Mouse (Mus musculus): ENCODE results near the gene Card19. TPM values are rescaled to one million over a fixed set of nuclear protein-coding genes. Genes with fewer than 3 reads are reported as not detected.

Gene Card19
- total RNA-seq, 2 experiments from 2014 or later: 10.8 to 11.4 TPM

DNA sequence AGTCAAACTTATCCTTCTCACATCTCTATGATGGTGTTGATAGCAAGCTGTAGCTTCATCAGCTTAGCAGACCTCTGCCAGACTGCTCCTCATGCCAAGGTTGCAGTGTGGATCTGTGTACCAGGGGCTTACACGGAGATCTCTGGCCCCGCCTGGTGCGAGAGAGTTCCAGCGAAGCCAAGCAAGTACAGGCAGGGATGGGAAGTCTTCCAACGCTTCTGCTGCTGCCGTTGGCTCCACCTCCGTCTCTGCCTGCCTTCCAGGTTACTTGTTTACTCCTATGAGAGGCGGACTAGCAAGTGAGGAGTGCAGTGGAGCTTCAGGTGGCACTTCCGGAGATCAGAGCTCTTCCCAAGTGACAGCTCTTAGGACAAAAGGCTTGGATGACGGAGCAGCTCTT, 8.5 kb upstream of the Card19 start:
- no peak for TF ChIP-seq CTCF (IDR thresholded peaks at IDR 0.05)
- intact Hi-C loops (cut with DNase I): no loop called here
- DNase-seq (ENCODE audit: extremely low spot score in 1 of 2, low spot score in 2 of 2): no peak
- Histone ChIP-seq H3K4me3 (no peak overlapping the region), H3K27ac (no peak overlapping the region)

GRCm38 (mm10) chr13:49220912-49221311, 5.1 kb upstream of the Card19 start:
- intact Hi-C loops (cut with DNase I): no loop called here
- Histone ChIP-seq H3K27ac (no peak overlapping the region), H3K4me3 (no peak overlapping the region)
- TF ChIP-seq CTCF (IDR thresholded peaks at IDR 0.05): no peak; the same call in 1 of the 2 replicates
- DNase-seq (ENCODE audit: extremely low spot score in 1 of 2, low spot score in 2 of 2): no peak

DNA sequence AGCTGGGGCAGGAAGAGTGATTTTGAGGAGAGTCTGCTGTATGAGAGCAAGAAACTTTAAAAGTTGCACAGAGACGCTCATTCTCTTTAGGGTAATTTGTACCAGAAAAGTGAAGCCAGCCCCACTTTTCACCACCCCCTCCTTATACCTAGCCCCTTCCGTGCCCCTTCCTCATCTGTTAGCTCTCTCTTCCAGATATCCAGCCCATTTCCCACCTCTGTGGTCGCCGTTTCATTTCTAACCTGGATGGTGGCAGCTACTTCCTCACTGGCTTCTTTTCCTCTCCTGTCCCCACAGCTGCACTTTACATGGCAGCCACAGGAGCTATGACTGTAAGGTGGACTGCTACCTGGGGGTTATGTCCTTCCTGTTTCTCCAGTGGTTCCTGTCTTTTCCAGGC, 3.5 kb upstream of the Card19 start:
- no peak for TF ChIP-seq CTCF (IDR thresholded peaks at IDR 0.05)
- DNase-seq (ENCODE audit: extremely low spot score in 1 of 2, low spot score in 2 of 2): no peak
- Histone ChIP-seq H3K27ac (no peak overlapping the region), H3K4me3 (no peak overlapping the region)
- intact Hi-C loops (cut with DNase I): no loop called here

DNA sequence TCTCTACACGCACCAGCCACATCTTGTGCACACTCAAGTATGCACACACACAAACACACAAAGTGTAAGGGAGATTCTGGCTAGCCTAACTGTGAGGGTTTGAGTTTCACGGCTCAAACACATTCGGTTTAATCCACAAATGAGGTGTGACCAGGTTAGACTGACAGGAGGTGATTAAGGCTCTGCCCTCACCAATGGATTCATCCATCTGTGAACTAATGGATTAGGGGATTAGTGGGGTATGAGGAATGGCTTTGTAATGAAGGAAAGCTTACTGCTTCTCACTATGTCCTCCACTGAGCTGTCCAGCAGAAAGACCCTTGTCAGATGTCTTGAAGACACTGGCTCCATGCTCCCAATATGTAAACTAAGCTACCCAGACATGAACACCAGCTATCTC, 2.8 kb upstream of the Card19 start:
- intact Hi-C loops (cut with DNase I): no loop called here
- Histone ChIP-seq H3K27ac (no peak overlapping the region), H3K4me3 (no peak overlapping the region)
- no peak for DNase-seq (ENCODE audit: extremely low spot score in 1 of 2, low spot score in 2 of 2)
- TF ChIP-seq CTCF (IDR thresholded peaks at IDR 0.05): no peak

GRCm38 (mm10) chr13:49216808-49217561, 1.1 kb upstream of the Card19 start:
- Histone ChIP-seq H3K27ac (no peak overlapping the region), H3K4me3 (no peak overlapping the region)
- DNase-seq (ENCODE audit: extremely low spot score in 1 of 2, low spot score in 2 of 2): no peak
- intact Hi-C loops (cut with DNase I): no loop called here
- no peak for TF ChIP-seq CTCF (IDR thresholded peaks at IDR 0.05)

GRCm38 (mm10) chr13:49216220-49216552, 349 bp upstream of the Card19 start:
- intact Hi-C loops (cut with DNase I): no loop called here

GRCm38 (mm10) chr13:49215128-49215503, 721 bp downstream of the Card19 start:
- peak overlapping the region; percentile 78 for H3K27ac ChIP-seq

More at GRCm38 (mm10) chr13:49216220-49216552, 349 bp upstream of the Card19 start:
- no peak overlapping the region; the same call in 1 of the 2 replicates for H3K27ac ChIP-seq
- no peak for TF ChIP-seq CTCF (IDR thresholded peaks at IDR 0.05)
- no peak for DNase-seq (ENCODE audit: extremely low spot score in 1 of 2, low spot score in 2 of 2)
- H3K4me3 ChIP-seq: peak overlapping the region; percentile 92

DNA sequence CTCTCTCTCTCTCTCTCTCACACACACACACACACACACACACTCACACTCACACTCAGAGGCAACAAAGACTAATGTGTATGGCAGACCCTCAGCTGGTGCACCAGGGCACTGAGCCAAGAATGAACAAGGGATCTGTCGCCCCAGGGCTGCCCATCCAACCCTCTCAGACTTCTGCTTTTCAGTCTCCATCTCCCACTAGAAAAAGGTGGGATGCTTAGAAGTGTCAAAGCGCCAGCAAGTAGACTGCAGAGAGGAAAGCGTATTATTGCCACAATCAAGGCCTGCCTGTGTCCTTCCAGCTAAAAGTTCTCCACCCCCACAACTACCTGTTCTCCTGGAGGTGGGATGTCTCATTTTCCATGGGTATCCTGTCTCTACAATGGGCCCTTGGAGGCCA, 1.4 kb downstream of the Card19 start:
- Histone ChIP-seq H3K27ac (no peak overlapping the region), H3K4me3 (peak overlapping the region; percentile 92; the same call in 1 of the 2 replicates)
- DNase-seq (ENCODE audit: extremely low spot score in 1 of 2, low spot score in 2 of 2): no peak
- intact Hi-C loops (cut with DNase I): no loop called here
- TF ChIP-seq CTCF (IDR thresholded peaks at IDR 0.05): no peak

More at GRCm38 (mm10) chr13:49215128-49215503, 721 bp downstream of the Card19 start:
- intact Hi-C loops (cut with DNase I): no loop called here
- no peak for DNase-seq (ENCODE audit: extremely low spot score in 1 of 2, low spot score in 2 of 2)
- TF ChIP-seq CTCF (IDR thresholded peaks at IDR 0.05): no peak
- H3K4me3 ChIP-seq: peak overlapping the region; percentile 92

DNA sequence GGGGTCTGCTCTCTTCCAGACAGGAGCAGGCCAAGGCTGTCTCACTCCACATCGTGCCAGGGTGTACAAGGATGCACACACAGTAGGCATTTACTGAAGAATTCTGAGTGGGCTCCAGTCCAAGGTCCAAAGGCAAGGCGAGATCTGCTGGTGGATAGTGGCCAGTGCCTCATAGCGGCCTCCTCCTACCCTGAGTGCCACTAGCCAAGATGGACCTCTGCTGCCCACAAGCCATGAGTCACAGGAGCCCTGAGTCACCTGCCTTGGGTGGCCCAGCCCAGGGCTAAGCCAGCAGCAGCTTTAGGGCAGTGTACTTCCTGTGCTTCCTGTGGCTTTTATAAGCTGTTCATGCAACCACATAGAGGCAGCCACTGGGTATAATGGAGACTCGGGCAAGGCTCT, 2.3 kb downstream of the Card19 start:
- Histone ChIP-seq H3K27ac (peak overlapping the region; percentile 2; the same call in 1 of the 2 replicates), H3K4me3 (no peak overlapping the region)
- intact Hi-C loops (cut with DNase I): no loop called here
- no peak for TF ChIP-seq CTCF (IDR thresholded peaks at IDR 0.05)
- no peak for DNase-seq (ENCODE audit: extremely low spot score in 1 of 2, low spot score in 2 of 2)

DNA sequence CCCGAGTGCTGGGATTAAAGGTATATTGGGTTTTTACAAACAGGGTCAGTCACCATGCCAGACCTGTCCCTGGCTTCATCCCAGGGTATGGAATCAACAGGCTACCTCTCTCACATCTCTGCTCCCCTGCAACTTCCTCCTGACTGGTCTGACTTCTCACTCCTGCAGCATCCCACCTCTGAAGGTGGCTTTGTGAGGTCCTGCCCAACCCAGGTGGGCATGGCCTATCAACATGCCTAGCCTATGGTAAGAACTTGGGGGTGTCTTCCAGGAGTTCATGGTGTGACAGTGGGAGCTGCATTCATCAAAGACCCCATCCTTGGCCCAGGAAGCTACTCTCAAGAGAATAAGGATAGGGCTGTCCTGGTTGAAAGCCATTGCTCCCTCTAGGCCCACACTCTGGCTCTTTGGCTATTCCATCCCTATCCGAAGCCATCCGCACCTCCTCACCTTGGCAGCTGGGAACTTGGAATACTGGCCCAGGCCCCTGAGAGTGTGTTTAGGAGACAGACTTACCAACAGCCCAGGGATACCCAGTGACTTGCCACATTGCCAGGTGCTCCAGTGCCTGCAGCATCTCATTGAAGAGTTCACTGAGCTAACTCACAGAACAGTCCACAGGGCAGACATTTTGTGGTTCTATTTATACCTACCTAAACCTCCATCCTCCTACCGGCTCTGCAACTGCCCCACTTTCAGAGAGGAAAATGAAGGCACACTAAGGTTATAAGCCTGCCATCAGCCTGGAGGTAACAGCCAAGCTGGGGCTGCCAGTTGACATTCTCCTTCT, 2.9 kb downstream of the Card19 start:
- H3K27ac ChIP-seq: no peak overlapping the region; the same call in 1 of the 2 replicates
- intact Hi-C loops (cut with DNase I): no loop called here
- DNase-seq (ENCODE audit: extremely low spot score in 1 of 2, low spot score in 2 of 2): no peak
- TF ChIP-seq CTCF (IDR thresholded peaks at IDR 0.05): no peak
- H3K4me3 ChIP-seq: no peak overlapping the region

DNA sequence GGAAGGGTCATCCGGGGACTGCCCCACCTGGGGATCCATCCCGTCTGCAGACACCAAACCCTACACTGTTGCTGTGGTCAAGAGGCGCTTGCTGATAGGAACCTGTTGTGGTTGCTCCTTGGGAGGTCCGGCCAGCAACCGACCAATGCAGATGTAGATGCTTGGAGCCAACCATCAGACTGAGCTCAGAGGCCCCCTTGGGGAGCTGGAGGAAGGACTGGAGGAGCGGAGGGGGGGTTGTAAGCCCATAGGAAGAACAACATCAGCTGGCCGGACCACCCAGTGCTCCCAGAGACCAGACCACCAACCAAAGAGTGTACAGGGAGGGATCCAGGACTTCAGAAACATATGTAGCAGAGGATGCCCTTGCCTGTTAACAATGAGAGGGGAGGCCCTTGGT, 6.5 kb downstream of the Card19 start:
- Histone ChIP-seq H3K27ac (no peak overlapping the region), H3K4me3 (no peak overlapping the region)
- no peak for DNase-seq (ENCODE audit: extremely low spot score in 1 of 2, low spot score in 2 of 2)
- TF ChIP-seq CTCF (IDR thresholded peaks at IDR 0.05): no peak
- intact Hi-C loops (cut with DNase I): no loop called here

- H3K4me3 ChIP-seq: no peak overlapping the region
- H3K27ac ChIP-seq: no peak overlapping the region
- DNase-seq (ENCODE audit: extremely low spot score in 1 of 2, low spot score in 2 of 2): no peak
- intact Hi-C loops (cut with DNase I): no loop called here
- no peak for TF ChIP-seq CTCF (IDR thresholded peaks at IDR 0.05)
These were observed 9.5 kb downstream of the Card19 start for GRCm38 (mm10) chr13:49206341-49206740.

All from left cerebral cortex, adult 2 months (tissue).